Mouse (Mus musculus) layer of hippocampus, adult 2 months (tissue): ENCODE measurements at regions not wholly inside any gene's neighbourhood (a gene's known extent, or its start where the extent isn't known, plus 50 kb on each side); places are given as distances from the start of the nearest gene placed in this dataset.

ENCODE experiments used
- DNase-seq, 2 experiments: peaks; one replicate each; pipeline ENCODE4 v3.0.0; 2022; ENCODE audit warnings: low spot score in 2 of 2
- H3K27ac ChIP-seq: fragments of 200-600 bp; 2 replicates; pipeline ENCODE4 v1.8.1; 2022
- H3K4me3 ChIP-seq: fragments of 200-600 bp; 2 replicates; pipeline ENCODE4 v1.8.1; 2022; ENCODE audit warnings: mild to moderate bottlenecking
- CTCF ChIP-seq: fragments of 200-600 bp; conservative IDR thresholded peaks from 2 replicates; pipeline ENCODE4 v1.8.1; 2022; ENCODE audit warnings: antibody characterized with exemption, mild to moderate bottlenecking, moderate library complexity

DNA sequence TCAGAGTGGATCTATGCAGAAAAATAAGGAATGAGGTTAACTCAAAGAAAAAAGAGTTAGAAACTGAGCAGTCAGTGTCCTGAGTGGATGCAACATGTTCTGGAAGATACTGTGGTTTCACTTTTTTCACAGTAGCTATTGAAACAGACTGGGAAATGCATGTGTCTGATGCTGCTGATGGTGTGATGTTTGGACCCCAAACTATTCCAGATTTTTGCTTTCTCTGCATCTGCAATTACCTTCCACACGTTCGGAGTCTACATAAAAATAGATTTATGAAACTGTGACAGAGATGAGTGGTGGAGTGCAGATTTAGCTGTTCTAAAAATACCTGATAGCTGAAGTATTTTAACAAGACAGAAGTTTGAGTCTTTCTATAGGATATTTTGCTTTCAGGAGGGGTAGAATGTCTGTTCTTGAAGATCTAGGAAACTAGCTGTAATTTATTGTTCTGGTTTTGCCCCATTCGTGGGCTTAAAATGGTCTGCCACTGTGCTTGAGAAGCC lies 545.3 kb downstream of the Stim2 start:
- no peak for DNase-seq
- Histone ChIP-seq H3K27ac (no peak overlapping the region), H3K4me3 (no peak overlapping the region)
- no peak for TF ChIP-seq CTCF

DNA sequence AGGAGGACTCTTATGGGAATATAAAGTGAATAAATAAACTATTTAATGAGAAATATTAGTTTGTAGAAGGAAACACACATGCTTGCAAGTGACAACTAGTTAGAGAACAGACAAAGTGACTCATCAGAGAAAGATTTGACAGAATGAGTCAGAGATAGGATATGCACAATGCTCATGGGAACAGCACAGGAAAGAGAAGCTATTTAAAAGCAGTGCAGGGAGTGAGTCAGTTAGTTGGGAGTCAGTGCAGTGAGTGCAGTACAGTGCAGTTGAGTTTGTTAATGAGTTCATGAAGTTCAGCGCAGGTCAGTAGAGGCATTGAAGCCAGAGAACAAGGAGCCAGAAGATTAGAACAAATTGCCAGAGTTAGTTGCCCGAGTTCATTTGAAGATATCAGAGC lies 580.2 kb downstream of the Stim2 start:
- Histone ChIP-seq H3K27ac (no peak overlapping the region), H3K4me3 (no peak overlapping the region)
- DNase-seq, result no peak
- no peak for TF ChIP-seq CTCF

DNA sequence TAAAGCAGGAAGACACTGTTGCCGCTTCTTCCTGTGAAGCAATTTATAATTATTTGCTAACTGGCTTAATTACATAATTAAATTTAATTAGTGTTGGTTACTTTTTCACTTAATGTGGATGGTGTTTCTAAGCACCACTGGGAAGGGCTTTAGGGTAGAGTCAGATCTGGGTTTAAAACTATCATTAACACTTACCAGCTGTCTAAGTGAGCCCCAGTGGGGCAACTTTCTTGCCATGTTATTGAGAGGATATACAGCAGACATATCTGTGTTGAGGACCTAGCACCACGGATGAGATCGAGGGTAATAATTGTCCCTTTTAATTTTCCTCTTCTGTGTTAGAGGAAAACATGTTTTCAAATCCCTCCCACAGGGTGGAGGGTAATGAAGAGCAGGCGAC lies 581.2 kb downstream of the Stim2 start:
- no peak overlapping the region for H3K4me3 ChIP-seq
- DNase-seq, result no peak
- TF ChIP-seq CTCF, result no peak
- no peak overlapping the region for H3K27ac ChIP-seq

DNA sequence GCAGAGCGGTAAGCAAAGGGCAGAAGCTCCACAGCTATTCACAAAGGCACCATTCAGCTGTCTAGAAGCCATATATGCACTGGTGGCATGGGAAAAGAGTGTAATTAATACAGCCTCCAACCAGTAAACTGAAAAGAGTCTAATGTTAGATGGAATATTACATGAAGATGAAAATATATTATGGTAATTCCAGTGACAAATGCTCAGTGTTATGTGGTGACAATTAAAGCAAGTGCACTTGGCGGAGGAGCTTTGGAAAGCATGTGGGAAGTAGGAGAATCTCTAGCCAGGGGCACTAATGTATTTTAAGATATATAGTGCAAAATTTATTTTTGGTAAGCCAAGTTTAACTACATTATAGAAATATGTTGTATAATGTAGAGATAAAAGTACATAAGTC lies 583.9 kb downstream of the Stim2 start:
- Histone ChIP-seq H3K27ac (no peak overlapping the region), H3K4me3 (no peak overlapping the region)
- no peak for TF ChIP-seq CTCF
- no peak for DNase-seq

DNA sequence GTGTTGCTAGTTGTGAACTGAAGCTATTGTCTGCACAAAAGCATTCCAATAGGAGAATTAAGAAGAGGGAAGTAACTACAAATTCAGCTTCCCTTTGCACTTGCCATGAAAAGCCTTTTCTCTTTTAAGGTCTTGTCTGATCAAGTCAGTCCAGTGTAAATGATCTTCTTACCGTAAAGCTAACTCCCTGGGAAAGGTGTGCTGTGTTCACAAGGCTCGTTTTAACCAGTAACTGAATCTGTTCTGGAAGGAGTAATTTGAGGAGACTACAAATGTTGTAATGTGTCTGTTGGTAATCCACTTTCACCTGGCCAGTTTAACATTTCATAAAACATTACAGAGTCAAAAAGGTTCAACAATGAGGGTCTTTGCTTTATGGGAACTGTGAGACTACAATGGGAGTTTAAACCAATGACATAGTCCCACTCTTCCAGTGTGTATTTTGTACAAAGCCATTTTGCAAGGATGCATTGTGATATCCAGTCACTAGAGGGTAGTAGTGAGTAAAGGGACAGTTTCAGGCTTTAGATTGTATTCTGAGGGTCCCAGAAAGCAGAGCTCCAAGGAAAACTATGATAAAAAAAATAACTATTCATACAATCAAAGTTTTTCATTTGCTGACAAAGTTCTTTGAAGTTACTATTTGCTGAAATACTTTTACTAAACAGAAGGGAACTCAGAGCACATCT lies 590.2 kb downstream of the Stim2 start:
- TF ChIP-seq CTCF, result peak; percentile 74
- no peak overlapping the region for H3K4me3 ChIP-seq
- DNase-seq, result no peak
- H3K27ac ChIP-seq, result no peak overlapping the region

DNA sequence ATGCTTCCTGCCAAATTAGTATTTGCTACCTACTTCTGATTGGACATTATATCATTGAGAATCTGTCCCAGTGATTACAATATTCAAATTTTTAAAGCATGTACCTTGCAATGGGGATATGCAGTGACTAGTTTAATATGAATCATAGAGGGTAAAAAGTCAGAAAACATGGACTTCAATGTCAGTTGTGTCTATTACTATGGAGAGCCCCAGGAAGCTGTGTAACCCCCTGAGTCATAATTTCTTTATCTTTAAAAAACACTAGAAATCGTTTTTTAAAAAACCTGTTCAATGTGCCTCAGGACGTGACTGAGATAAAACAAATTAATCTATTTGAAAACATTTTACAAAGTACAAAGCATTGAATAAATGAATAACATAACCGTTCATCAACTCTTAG lies 612.7 kb downstream of the Stim2 start:
- Histone ChIP-seq H3K27ac (no peak overlapping the region), H3K4me3 (no peak overlapping the region)
- no peak for DNase-seq
- no peak for TF ChIP-seq CTCF

DNA sequence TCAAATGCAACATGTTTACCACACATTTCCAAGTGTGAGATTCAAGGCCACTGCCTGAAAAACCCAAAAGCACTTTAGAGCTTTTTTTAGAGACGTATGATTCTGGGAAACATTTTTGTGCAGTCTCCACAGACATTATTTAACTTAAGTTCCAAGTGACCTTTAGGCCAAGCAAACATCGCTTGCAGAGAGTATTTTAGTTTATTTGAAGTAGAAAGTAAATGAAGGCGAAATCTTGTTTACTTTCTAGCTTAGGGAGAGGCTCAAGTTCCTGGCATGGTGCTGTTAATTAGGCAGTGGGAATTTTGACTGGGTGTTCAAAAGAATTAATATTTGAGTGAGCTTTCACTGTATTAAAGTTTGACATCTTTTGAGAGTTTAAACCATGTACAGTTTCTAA lies 624.4 kb downstream of the Stim2 start:
- DNase-seq, result no peak
- Histone ChIP-seq H3K4me3 (no peak overlapping the region), H3K27ac (no peak overlapping the region)
- no peak for TF ChIP-seq CTCF

DNA sequence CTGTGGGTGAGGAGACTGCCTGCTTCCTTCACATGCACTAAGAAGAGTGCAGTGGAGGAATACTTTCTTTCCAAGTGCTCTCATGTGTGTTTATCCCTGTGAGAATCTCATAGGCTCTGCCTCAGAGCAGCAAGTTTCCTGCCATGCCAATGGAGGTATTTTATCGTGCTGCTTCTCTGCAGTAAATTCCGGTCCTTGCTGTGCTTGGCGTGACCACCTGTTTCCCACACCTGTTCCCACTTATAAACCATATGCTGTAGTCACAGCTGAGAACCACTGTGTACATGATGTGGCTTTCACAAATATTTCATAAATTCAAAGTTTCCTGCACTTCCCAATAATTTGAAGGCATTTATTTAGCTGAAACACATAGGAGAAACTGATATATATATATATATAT lies 634.0 kb downstream of the Stim2 start:
- Histone ChIP-seq H3K4me3 (no peak overlapping the region), H3K27ac (no peak overlapping the region)
- no peak for DNase-seq
- TF ChIP-seq CTCF, result no peak
